ENCODE assay signal across 19 mouse cellular contexts in genomic region chr2:73693045-73693444, GRCm38 (mm10).
"Had no signal": no experiment of that assay in that cellular context is flagged by ENCODE, and none has a peak within 500 bp of the region (broad histone marks: within the 10 kb centered on the region; RNA-seq: fewer than 3 reads in every experiment).

No protein-coding gene starts in this region.

- H3K36me3 ChIP-seq: intestine, embryonic 15.5 days; limb, embryonic 12.5 days; limb, embryonic 15.5 days; liver, embryonic 15.5 days; lung, embryonic 15.5 days; midbrain, embryonic 15.5 days; neural tube, embryonic 15.5 days had no signal

- DNase-seq: kidney, adult 11 months; kidney, adult 9 months; kidney, postnatal 14 days; kidney, postnatal 4 days; left cerebral cortex, postnatal 4 days; lung, adult 18-20 months; lung, postnatal 10 days; lung, postnatal 36 days; thymus, postnatal 25 days had no signal

- H3K27me3 ChIP-seq: intestine, embryonic 15.5 days; limb, embryonic 12.5 days; limb, embryonic 15.5 days; liver, embryonic 15.5 days; lung, embryonic 15.5 days; midbrain, embryonic 15.5 days; neural tube, embryonic 12.5 days; neural tube, embryonic 15.5 days had no signal

- H3K27ac ChIP-seq: intestine, embryonic 15.5 days; limb, embryonic 15.5 days; liver, embryonic 15.5 days; lung, embryonic 15.5 days; midbrain, embryonic 10.5 days; midbrain, embryonic 15.5 days; neural tube, embryonic 12.5 days; neural tube, embryonic 15.5 days had no signal

- H3K4me1 ChIP-seq: intestine, embryonic 15.5 days; limb, embryonic 15.5 days; liver, embryonic 15.5 days; lung, embryonic 15.5 days; megakaryocyte, embryonic 14.5 days; midbrain, embryonic 10.5 days; midbrain, embryonic 15.5 days; neural tube, embryonic 12.5 days; neural tube, embryonic 15.5 days had no signal

- H3K4me3 ChIP-seq: intestine, embryonic 15.5 days; limb, embryonic 12.5 days; limb, embryonic 15.5 days; liver, embryonic 15.5 days; lung, embryonic 15.5 days; megakaryocyte, embryonic 14.5 days; midbrain, embryonic 10.5 days; midbrain, embryonic 15.5 days; neural tube, embryonic 12.5 days; neural tube, embryonic 15.5 days had no signal
